Mouse (Mus musculus): ENCODE results near the gene Tgif1.

Gene Tgif1

DNA sequence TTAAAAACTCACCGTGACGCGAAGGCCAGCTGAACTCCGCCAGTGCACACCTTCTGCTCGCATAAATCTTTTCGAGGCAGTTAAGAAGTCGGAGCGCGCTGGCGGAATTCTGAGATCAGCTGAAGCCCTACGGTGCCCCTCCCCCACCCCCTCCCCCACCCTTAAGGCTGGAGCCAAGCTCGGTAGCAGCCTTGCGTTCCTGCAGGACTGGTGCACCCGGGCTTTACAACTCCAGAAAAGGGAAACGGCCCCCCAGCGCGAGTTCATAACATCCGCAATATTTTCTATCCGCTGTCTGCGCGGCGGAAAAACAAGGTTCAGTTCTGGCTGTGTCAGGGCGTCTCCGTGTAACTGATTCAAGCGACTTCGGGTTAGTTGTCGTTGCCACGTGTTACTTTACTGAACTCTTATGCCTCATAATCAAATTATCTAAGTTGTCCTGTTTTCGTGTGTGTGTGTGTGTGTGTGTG lies at the start of gene Tgif1:
Gene Tgif1, minus strand, starts transcription at position 111 of the 470 bp plus-strand sequence.
- DNase-seq (ENCODE audit: low read depth in 2 of 2, low spot score in 2 of 2) = peak; percentile 69 to 75

DNA sequence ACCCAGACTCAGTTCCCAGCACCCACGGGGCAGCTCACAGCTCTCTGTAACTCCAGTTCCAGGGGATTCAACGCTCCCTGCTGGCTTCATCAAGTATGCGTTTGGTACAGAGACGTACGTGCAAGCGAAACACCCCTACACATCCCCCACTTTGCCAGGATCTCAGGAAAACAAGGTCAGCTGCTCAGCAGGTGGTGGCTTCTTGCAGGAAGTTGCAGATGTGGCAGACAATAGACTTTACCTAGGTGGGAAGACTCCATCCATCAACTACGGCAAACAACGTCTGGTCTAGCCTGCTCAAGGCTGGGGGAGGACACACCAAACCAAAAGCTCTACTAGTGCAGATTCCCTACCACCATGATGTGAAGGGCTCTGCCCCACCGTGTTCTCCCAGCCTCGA lies 47.3 kb upstream of the Tgif1 start:
- no peak for DNase-seq (ENCODE audit: low read depth in 2 of 2, low spot score in 2 of 2)

DNA sequence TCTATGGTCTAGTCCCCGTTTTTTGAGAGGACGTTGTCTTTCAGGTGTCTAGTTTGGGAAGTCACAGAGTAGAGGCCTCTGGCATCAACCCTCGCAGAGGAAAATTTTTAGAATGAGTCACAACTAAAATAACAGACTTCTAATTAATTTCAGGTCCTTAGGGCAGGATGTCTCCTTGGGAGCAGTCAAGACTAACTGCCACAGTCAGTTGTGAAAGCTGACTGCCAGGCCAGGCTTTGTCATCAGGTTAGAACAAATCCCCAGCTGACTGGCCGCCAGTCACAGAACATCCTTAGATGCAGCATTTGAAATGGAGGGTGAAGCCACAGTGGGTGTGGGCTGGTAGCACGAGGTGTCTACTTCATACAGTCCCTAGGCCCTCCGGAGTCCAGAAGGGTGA lies 46.3 kb upstream of the Tgif1 start:
- DNase-seq (ENCODE audit: low read depth in 2 of 2, low spot score in 2 of 2) = no peak

DNA sequence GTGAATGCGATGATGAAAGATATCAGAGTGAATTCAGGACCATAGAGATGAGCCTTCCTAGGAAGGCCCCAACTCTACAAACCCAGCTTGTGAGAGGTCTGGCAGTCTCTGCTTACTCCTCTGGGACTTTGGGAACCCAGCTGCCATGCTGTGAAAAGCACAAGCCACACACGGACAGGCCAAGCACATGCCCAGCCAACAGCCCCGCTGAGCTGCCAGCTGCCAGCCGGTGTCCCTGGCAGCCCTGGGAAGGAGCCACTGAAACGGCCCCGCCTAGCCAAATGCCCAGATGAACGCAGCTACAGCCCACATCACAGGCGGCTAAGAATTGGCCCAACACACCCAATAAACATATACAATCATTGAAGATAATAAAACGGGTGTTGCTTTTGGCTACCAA lies 41.5 kb upstream of the Tgif1 start:
- no peak for DNase-seq (ENCODE audit: low read depth in 2 of 2, low spot score in 2 of 2)

DNA sequence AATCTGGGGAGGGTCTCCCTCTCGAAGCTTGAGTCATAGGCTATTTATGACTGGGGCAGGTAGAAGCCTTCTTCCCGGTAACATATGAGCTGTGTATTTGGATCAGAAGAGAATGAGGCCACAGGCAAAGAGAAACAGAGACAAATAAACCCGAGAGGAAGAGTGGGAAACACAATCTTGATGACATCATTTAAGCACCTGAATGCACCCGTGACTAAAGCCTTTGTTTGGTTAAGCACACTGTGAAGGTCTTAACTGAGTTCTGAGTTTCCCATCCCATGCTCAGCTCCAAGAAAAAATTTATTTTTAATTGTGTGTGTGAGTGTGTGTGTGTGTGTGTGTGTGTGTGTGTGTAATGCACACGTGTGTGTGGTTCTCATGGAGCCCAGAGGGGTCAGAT lies 39.8 kb upstream of the Tgif1 start:
- DNase-seq (ENCODE audit: low read depth in 2 of 2, low spot score in 2 of 2) = no peak

DNA sequence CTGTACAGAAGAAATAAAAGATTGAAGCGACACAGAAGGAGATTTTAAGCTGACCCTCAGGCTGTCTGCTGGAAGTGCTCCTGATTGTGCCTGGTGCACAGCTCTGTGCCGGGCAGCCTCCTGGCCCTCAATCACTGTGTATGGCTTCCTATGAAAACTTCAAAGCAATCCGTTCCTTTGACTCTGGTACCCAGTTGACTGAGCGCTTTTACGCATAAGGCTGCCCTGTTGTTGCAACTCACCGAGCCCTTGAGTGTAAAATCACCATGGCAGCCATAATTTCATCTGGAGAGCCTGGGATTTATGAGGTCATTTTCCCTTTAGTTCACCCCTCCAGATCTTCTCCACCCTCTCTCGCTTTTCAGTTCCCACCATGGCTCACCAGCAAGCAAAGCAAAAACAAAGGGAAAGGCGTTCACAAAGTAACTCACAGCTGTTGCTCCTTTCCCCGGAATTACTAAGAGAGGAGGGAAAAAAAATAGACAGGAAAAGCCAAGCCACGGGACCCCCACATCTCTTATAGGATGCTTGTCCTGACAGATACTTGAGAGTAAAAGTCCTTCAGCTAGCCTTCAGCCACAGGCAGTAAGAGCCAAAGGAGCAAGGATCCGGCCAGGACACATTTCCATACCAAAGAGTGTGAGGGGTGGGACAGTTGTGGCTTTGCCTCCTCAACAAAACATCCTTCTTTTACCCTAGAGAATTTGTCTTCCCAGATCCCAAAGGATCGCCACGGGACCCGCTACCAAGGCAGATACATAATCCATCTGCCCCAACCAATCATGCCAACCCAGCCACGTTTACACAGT lies 39.1 kb upstream of the Tgif1 start:
- DNase-seq (ENCODE audit: low read depth in 2 of 2, low spot score in 2 of 2) = no peak

DNA sequence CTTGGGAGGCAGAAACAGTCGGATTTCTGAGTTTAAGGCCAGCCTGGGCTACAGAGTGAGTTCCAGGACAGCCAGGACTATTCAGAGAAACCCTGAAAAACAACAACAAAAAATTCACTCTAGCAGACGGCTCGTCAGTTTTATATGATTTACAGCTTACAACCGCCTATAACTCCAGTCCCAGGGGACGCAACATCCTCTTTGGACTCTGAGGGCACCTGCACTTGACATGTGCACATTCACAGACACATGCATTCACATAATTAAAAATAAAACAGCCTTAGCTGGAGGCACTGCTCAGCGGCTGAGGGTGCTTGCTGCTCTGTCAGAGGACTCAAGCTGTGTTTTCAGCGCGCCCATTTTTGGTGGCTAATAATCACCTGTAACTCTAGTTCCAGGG lies 37.2 kb upstream of the Tgif1 start:
- no peak for DNase-seq (ENCODE audit: low read depth in 2 of 2, low spot score in 2 of 2)

DNA sequence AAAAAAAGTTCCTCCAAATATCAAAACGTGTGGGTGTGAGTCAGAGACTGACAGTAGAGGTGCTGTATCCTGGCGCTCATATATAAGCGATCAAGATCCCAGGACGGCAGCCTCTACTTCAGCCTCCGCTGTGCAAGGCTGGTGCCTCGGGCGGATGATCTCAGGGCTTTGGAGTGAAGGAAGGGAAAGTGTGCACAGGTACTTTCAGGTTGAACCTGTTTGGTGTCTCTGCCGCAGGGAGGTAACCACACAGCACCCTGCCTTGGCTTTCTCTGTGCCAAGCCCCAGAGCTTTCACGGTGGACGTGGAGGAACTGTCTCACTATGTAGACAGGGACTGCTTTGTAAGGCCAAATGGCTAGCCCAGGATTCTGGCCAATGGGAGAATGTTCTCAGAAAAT lies 35.3 kb upstream of the Tgif1 start:
- DNase-seq (ENCODE audit: low read depth in 2 of 2, low spot score in 2 of 2) = no peak

DNA sequence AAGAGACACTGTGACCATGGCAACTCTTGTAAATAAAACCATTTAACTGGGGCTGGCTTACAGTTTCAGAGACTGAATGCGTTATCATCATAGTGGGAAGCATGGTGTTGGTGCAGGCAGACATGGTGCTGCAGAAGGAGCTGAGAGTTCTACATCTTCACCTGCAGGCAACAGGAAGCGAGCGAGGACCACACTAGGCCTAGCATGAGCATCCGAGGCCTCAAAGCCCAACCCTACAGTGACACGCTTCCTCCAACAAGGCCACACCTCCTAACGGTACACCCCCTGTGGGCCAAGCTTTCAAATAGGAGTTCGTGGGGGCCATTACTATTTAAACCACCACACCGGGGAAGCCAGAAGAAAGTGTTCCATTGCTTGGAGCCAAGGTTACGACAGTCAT lies 34.5 kb upstream of the Tgif1 start:
- no peak for DNase-seq (ENCODE audit: low read depth in 2 of 2, low spot score in 2 of 2)

DNA sequence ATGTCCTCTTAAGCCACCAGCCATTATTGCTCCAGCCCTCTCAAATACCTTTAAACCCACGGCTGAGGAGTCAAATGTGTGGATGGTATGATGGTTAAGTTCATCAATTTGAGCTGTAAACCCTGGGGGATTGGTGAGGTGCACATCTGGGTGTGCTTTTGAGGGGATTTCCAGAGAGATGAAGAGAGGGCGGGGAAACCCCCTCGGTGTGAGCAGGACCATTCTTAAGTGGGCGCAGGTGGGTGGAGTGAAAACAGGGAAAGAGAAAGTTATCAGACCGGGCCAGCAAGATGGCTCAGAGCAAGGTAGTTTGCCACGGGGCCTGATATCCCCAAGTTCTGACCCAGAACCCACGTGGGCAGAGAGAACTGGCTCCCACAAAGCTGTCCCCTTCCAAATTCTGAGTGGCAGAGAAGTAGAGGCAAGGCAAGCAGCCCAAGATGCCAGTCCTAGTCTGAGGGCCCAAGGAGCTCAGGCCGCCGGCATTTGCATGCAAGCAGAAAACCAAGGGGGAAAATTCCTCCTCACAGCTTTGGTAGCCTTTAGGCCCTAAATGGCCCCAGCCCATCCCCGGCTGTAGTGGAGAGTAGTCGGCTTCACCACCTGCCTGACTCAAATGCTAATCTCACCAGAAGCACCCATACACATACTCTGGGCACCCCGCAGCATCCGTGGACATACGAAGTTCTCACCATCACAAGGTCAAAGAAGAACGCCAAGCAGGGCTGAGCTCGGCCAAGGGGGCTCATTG lies 33.5 kb upstream of the Tgif1 start:
- peak in 1 of 2 experiments; percentile 17 for DNase-seq (ENCODE audit: low read depth in 2 of 2, low spot score in 2 of 2)

DNA sequence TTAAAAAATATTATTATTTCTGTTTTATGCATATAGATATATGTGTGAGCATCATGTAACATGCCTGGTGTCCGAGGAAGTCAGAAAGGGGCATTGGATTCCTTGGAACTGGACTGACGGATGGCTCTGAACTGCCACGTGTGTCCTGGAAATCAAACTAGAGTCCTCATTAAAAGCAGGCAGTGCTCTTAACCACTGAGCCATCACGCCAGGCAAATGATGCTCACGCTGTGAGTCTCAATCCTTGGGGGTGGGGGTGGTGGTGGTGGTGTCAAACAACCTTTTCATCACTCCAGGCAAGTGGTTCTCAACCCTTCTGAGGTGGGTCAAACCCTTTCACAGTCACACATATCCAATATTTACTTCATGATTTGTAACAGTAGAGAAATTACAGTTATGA lies 32.5 kb upstream of the Tgif1 start:
- no peak for DNase-seq (ENCODE audit: low read depth in 2 of 2, low spot score in 2 of 2)

DNA sequence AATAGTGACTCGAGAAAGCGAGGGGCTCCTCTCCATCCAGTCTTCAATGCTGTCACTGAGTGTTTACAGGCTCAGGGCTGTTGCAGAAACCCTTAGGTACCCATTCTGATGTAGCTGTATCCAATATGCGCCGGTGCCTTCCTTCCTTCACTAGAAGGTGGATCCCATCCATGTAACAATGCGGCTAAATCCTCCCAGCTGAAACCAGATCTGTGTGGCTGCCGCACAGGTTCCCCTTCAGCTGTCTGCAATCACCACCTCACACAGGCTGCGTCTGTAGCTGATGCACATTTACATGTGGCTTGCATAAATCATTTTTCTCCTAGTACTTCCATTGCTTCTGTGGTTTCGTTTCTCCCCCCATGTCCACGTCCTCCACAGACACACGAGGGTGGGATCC lies 28.6 kb upstream of the Tgif1 start:
- no peak for DNase-seq (ENCODE audit: low read depth in 2 of 2, low spot score in 2 of 2)

DNA sequence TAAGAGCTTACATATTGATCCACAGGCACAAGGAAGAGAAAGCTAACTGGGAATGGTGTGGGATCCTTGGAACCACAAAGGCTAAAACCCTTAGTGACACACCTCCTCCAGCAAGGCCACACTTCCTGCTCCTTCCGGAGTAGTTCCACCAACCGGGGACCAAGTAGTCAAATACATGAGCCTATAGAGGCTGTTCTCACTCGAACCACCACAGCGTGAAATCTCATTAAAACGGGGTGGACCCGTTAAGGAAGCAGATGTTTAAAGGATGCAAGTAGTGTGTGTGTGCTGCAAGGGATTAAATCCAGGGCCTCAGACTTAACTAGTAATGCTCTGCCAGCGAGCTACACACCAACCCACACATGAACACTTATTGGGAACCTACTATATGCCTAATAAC lies 27.8 kb upstream of the Tgif1 start:
- no peak for DNase-seq (ENCODE audit: low read depth in 2 of 2, low spot score in 2 of 2)

DNA sequence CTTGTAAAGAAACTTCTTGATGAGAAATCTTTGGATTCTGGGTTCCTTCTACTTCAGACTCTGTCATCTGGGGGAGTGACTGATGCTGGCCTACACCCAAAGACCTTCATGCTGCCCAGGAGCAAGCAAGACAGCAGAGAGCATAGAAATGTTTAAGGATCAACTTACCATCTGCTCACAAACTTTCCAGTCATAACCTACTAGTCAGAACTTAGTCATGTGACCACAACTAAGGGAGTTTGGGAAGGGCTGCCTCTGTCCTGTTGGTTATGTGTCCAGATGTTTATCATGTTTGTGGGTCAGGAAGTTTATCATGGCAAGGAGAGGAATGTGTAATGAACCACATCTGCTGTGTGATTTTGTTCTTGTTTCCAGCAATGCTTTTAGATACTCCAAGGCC lies 24.9 kb upstream of the Tgif1 start:
- no peak for DNase-seq (ENCODE audit: low read depth in 2 of 2, low spot score in 2 of 2)

DNA sequence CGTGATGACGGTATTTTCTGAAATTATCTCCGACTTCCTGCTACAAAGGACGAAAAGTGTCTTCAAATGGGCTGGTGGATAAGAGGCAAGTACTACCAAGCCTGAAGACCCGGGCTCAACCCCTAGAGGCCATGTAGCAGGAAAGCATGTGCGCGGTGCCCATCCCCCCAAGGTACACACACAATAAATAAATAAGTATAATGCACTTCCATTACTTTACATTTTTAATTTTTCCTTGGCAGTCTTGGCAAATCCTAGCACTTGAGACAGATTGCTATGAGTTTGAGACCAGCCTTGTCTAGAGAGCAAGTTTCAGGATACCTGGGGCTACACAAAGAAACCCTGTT lies 20.4 kb upstream of the Tgif1 start:
- no peak for DNase-seq (ENCODE audit: low read depth in 2 of 2, low spot score in 2 of 2)

DNA sequence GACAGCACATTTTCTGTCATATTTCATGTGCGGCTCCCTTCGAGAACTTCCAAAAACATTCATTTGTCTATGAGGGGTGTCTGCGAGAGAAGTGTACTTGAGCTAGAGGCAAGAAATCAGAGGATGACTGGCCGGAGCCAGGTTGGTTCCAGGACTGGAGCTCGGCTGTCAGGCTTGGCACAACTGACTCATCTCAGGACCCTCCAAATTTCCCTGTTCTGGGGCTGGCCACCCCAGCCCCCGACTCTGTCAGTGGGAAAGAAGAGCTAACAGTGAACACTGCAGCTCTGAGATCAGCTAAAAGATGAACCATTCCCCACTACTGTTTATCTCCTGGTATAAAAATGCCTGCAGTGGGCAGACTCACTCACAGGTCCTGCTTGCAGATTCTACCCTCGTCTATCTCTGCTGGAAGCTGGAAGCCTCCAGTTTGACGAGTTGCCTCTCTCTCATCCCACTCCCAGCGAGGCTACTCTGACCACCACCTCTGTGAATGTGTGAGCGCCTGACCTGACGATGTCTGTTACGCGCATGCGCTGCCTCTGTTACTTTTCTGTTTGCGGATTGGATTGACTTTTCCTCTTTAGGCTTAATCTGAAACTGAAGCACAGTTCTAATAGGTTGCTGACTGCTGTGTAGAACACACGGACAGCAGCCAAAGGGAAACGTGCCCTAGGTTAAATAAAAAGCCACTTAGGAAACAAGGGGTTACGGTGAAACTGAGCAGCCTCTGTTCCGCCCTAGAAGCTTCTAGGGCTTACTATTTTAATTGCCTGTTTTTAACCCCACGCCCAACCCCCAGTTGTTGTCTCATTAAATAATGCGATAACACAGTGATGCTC lies 19.8 kb upstream of the Tgif1 start:
- DNase-seq (ENCODE audit: low read depth in 2 of 2, low spot score in 2 of 2) = no peak

DNA sequence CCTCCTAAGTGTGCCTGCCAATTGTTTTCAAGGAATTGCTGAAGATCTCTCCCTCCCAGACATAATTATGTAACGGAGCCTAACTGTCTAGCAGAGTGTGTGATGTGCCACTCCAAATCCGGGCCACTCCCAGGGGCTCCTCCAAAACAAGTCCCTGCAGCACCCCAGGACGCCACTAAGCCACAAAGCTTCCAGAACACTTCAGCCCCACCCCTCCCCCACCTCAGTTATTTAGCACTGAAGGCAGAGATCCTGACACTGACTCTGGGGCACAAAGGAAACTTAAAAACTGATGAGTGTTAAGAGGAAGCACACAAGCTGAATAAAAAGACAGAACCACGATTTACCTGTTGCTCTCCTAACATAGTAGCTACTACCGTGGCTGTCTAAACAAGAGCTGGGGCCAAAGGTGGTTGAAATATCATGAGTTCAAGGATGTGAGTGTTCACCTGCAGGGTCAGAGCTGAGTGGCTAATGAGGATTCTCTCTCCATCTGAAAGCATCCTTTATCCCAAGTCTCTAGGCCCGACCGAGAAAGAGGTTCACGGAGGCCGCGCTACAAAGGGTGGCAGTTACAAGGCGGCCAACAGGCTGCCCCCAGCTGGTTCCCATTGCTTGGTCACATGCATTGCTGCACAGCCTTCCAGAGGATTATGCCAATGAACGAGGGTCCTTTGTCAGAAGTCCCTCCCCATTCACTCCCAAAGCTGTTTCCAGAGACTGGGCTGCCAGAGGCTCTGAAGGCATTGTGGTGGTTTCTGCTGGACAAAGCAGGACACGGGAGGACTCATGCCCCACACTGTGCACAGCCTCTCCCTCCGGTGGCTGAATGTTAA lies 19.0 kb upstream of the Tgif1 start:
- no peak for DNase-seq (ENCODE audit: low read depth in 2 of 2, low spot score in 2 of 2)

DNA sequence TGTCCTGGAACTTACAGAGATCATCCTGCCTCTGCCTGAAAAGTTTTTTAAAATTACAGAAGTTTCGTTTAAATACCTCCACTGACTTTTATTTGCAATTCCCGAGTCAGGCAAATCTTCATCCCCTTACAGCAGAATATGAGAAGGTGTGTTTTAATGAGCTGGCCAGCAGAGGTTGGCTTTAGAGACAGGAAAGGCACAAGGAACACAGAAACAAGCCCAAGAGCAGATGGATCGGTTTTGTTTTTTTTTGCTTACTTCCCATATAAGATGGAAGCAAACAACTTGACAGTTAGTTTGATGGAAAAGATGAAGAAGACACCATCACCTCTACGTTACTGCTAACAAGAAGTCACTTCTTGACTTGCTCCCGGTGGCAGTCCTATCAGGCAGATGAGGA lies 18.3 kb upstream of the Tgif1 start:
- no peak for DNase-seq (ENCODE audit: low read depth in 2 of 2, low spot score in 2 of 2)

DNA sequence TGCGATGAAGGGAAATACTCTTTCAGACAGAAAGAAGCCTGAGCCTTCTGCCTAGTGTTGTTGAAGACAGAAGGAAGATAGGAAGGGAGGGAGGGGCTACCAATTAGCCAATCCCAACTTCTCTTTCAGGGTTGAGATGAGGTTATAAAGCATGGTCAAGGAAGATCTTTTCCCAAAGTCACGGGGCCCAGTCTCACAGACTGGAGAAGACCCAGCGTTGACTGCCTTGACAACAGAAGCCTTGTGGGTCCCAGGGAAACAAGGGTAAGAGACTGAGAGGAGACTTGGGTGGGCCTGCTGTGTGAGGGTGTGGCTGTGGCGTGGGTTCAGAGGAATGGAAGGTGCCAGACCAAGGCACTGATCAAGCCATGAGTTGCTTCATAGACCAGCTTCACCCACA lies 17.2 kb upstream of the Tgif1 start:
- DNase-seq (ENCODE audit: low read depth in 2 of 2, low spot score in 2 of 2) = no peak

DNA sequence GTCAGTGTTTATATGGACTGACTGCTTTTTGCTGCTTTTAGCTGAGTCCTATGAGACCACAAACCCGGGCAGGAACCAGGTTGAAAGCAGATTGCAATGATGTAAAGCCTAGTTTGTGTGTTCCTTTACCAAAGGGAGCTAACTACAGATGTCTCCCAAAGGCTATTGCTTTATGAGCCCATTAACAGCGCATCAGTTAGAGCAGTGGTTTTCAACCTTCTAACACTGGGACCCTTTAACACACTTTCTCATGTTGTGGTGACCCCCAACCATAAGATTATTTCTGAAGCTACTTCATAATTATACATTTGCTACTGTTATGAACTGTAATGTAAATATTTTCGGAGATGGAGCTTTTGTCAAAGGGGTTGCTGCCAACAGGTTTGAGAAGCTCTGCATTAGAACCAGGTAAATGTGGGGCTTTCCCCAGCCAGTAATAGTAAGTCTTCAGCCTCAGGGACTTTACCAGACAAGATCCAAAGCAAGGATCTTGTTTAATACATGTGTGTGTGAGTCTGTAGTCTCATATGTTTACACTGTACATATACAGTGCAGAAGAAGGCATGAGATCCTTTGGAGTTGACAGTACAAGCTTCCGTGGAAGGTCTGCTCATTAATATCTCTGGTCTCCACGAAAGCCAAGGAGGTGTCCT lies 15.4 kb upstream of the Tgif1 start:
- DNase-seq (ENCODE audit: low read depth in 2 of 2, low spot score in 2 of 2) = no peak
